Mouse (Mus musculus) brain, embryonic 14.5 days (tissue): Measurements from ENCODE around the gene Nipsnap3b.

Experiments used
- CTCF ChIP-seq: fragments of 200-500 bp; IDR thresholded peaks from 2 replicates; pipeline ENCODE4 v1.5.1; 2012; ENCODE audit warnings: inconsistent platforms, mild to moderate bottlenecking, moderate library complexity, borderline replicate concordance; ENCODE audit not compliant: insufficient read depth, insufficient read length; ENCODE audit errors: extremely low read depth
- POLR2A ChIP-seq: fragments of 200-500 bp; IDR thresholded peaks from 2 replicates; pipeline ENCODE4 v1.6.1; 2012; ENCODE audit warnings: mild to moderate bottlenecking, inconsistent platforms, borderline replicate concordance; ENCODE audit not compliant: poor library complexity, insufficient read depth, insufficient read length, severe bottlenecking; ENCODE audit errors: extremely low read depth

DNA sequence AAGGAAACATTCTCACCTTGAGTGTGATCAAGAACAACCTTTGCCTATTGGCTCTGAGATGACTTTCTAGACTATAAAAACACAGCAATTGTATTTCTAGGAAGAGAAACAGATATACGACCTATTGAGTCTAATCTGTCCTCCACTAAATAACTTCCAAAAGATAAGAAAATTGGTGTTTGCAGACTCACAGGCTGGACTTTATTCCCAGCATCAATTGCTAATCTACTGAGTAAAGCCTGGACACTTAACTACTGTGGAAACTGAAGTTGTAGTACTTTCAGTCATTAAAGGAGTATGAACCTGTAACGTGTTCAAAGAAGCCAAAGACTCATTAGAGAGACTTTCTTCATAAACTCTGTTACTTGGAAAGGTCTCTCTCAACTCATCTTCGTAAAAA is 16.1 kb downstream of the Nipsnap3b start:
- TF ChIP-seq CTCF (no peak), POLR2A (no peak)
